Mouse (Mus musculus) limb, embryonic 14.5 days (tissue): Measurements from ENCODE around the gene Fam162a. TPM values are rescaled to one million over a fixed set of nuclear protein-coding genes. Genes with fewer than 3 reads are reported as not detected.
A peak's percentile ranks its signal among the peaks of the same experiment; 100 is the strongest.
"Not testable (repeated sequence)": the region's sequence is repeated elsewhere in the genome, so short reads cannot be mapped to it uniquely, and the experiment has no call there.

Experiments
- ATAC-seq: fragments of 200-750 bp; cut with Nextera tagmentation; 2 replicates; pipeline ENCODE4 v1.8.0; 2017; ENCODE audit warnings: low read depth, moderate number of reproducible peaks, moderate TSS enrichment; ENCODE audit not compliant: low FRiP score
- DNase-seq: peaks from one replicate; pipeline ENCODE4 v3.0.0-alpha.2; 2015; ENCODE audit warnings: low spot score
- H3K27ac ChIP-seq: fragments of 300-500 bp; sonication (generic); replicated peaks from 2 replicates; pipeline ENCODE4 v1.5.1; 2014; ENCODE audit warnings: low read depth, mild to moderate bottlenecking, low read length, moderate library complexity, mixed read lengths
- H3K27me3 ChIP-seq: fragments of 300-500 bp; sonication (generic); 2 replicates; pipeline ENCODE4 v1.6.1; 2014; ENCODE audit warnings: low read length, mixed read lengths; ENCODE audit not compliant: control insufficient read depth, insufficient read depth
- H3K36me3 ChIP-seq: fragments of 300-500 bp; sonication (generic); 2 replicates; pipeline ENCODE4 v1.6.1; 2014; ENCODE audit warnings: mild to moderate bottlenecking, low read length, moderate library complexity, mixed read lengths; ENCODE audit not compliant: control insufficient read depth, insufficient read depth
- H3K4me1 ChIP-seq: fragments of 300-500 bp; sonication (generic); 2 replicates; pipeline ENCODE4 v1.6.1; 2014; ENCODE audit warnings: antibody characterized with exemption, low read length, mixed read lengths; ENCODE audit not compliant: control insufficient read depth, insufficient read depth
- H3K4me2 ChIP-seq: fragments of 300-500 bp; sonication (generic); replicated peaks from 2 replicates; pipeline ENCODE4 v1.6.1; 2014; ENCODE audit warnings: low read depth, mild to moderate bottlenecking, low read length, moderate library complexity; ENCODE audit not compliant: severe bottlenecking
- H3K4me3 ChIP-seq: fragments of 300-500 bp; sonication (generic); replicated peaks from 2 replicates; pipeline ENCODE4 v1.5.1; 2014; ENCODE audit warnings: low read length
- H3K9ac ChIP-seq: fragments of 300-500 bp; sonication (generic); 2 replicates; pipeline ENCODE4 v1.6.1; 2014; ENCODE audit warnings: mild to moderate bottlenecking, low read depth, low read length, moderate library complexity; ENCODE audit not compliant: severe bottlenecking
- H3K9me3 ChIP-seq: fragments of 300-500 bp; sonication (generic); 2 replicates; pipeline ENCODE4 v1.6.1; 2016; ENCODE audit warnings: low read length; ENCODE audit not compliant: control insufficient read depth
- POLR2A ChIP-seq: fragments of 200-500 bp; IDR thresholded peaks from 2 replicates; pipeline ENCODE4 v1.8.0; 2012; ENCODE audit warnings: inconsistent platforms, mild to moderate bottlenecking, moderate library complexity, borderline replicate concordance; ENCODE audit not compliant: insufficient read depth, insufficient read length; ENCODE audit errors: extremely low read depth
- WGBS: fragments of 180-500 bp; shearing (Covaris S2); extraction: QIAGEN DNeasy Blood & Tissue Kit; methylation state at CpG from one replicate; pipeline ENCODE4 v1.1.7; 2014; 5-methylcytosine and 5-hydroxymethylcytosine counted together
- polyA plus RNA-seq, 2 experiments: library from polyadenylated mRNA; depleted of rRNA in 1 of 2; stranded (reverse) in 1 of 2; unstranded in 1 of 2; fragments of >200 nt; fragmentation: Nextera tagmentation in 1 of 2; extraction: Ambion mirVana in 1 of 2; gene quantifications; 2 replicates each; pipeline versions ENCODE4 v1.2.1 to v1.2.3; 2012 to 2014

Fam162a gene
- polyA plus RNA-seq, 2 experiments: 270 to 497 TPM

GRCm38 (mm10) chr16:36068356-36068755 lies 3.0 kb downstream of the Fam162a start:
- H3K9ac ChIP-seq: no peak overlapping the region
- H3K27me3 ChIP-seq: no peaks in the 10 kb centered on the region
- TF ChIP-seq POLR2A: no peak
- H3K4me1 ChIP-seq: peaks cover 30% of the 10 kb centered on the region
- H3K27ac ChIP-seq: no peak overlapping the region
- ATAC-seq (no peak), DNase-seq (peak; percentile 32)
- whole genome bisulfite sequencing: 52% methylated on average over 3 of the region's 3 CpGs
- no peaks in the 10 kb centered on the region for H3K9me3 ChIP-seq
- no peak overlapping the region for H3K4me3 ChIP-seq
- peak overlapping the region; percentile 69; the same call in 1 of the 2 replicates for H3K4me2 ChIP-seq
- H3K36me3 ChIP-seq: 0 out of 2 replicates have a peak, but pooled peaks cover 5% of the 10 kb centered on the region

GRCm38 (mm10) chr16:36067694-36068093 lies 3.7 kb downstream of the Fam162a start:
- TF ChIP-seq POLR2A: no peak
- H3K27me3 ChIP-seq: no peaks in the 10 kb centered on the region
- H3K4me1 ChIP-seq: peaks cover 27% of the 10 kb centered on the region

GRCm38 (mm10) chr16:36064904-36065303 lies 6.5 kb downstream of the Fam162a start:
- no peak overlapping the region for H3K4me2 ChIP-seq
- no peak overlapping the region for H3K4me3 ChIP-seq
- H3K27ac ChIP-seq: no peak overlapping the region
- TF ChIP-seq POLR2A: no peak
- ATAC-seq: no peak
- no peaks in the 10 kb centered on the region for H3K27me3 ChIP-seq
- peaks cover 23% of the 10 kb centered on the region for H3K4me1 ChIP-seq
- H3K36me3 ChIP-seq: 0 out of 2 replicates have a peak, but pooled peaks cover 5% of the 10 kb centered on the region
- 82% methylated on average over 5 of the region's 5 CpGs for WGBS
- no peak for DNase-seq
- no peak overlapping the region for H3K9ac ChIP-seq
- H3K9me3 ChIP-seq: no peaks in the 10 kb centered on the region

More at GRCm38 (mm10) chr16:36067694-36068093, 3.7 kb downstream of the Fam162a start:
- no peak overlapping the region for H3K4me3 ChIP-seq
- H3K9me3 ChIP-seq: no peaks in the 10 kb centered on the region
- no peak for DNase-seq
- ATAC-seq: no peak
- H3K27ac ChIP-seq: no peak overlapping the region
- WGBS: 40% methylated on average over 2 of the region's 2 CpGs
- no peak overlapping the region for H3K4me2 ChIP-seq
- H3K9ac ChIP-seq: no peak overlapping the region
- H3K36me3 ChIP-seq: 0 out of 2 replicates have a peak, but pooled peaks cover 5% of the 10 kb centered on the region

- no peak overlapping the region for H3K27ac ChIP-seq
- WGBS: 63% methylated on average over 2 of the region's 2 CpGs
Measured at GRCm38 (mm10) chr16:36063315-36063714, 8.1 kb downstream of the Fam162a start.

GRCm38 (mm10) chr16:36062534-36062933 lies 8.9 kb downstream of the Fam162a start:
- H3K4me1 ChIP-seq, ATAC-seq, H3K27me3 ChIP-seq, H3K9ac ChIP-seq, H3K4me3 ChIP-seq, DNase-seq, H3K4me2 ChIP-seq, H3K9me3 ChIP-seq, H3K27ac ChIP-seq, H3K36me3 ChIP-seq: not testable (repeated sequence)
- 76% methylated on average over 1 of the region's 1 CpGs for WGBS

More at GRCm38 (mm10) chr16:36063315-36063714, 8.1 kb downstream of the Fam162a start:
- Histone ChIP-seq H3K4me1 (peaks cover 9% of the 10 kb centered on the region), H3K36me3 (no peaks in the 10 kb centered on the region), H3K27me3 (no peaks in the 10 kb centered on the region), H3K4me3 (no peak overlapping the region), H3K9ac (no peak overlapping the region), H3K4me2 (no peak overlapping the region), H3K9me3 (no peaks in the 10 kb centered on the region)
- no peak for TF ChIP-seq POLR2A
- DNase-seq (no peak), ATAC-seq (no peak)

GRCm38 (mm10) chr16:36057933-36058475 lies 13.4 kb downstream of the Fam162a start:
- 82% methylated on average over 8 of the region's 8 CpGs for WGBS
- no peak for TF ChIP-seq POLR2A
- Histone ChIP-seq H3K9ac (no peak overlapping the region), H3K4me3 (no peak overlapping the region), H3K9me3 (no peaks in the 10 kb centered on the region), H3K27ac (no peak overlapping the region), H3K4me2 (no peak overlapping the region), H3K36me3 (peaks cover 11% of the 10 kb centered on the region; the same call in 1 of the 2 replicates), H3K4me1 (no peaks in the 10 kb centered on the region), H3K27me3 (no peaks in the 10 kb centered on the region)
- no peak for ATAC-seq
- no peak for DNase-seq
